8 mouse cellular contexts compared by ENCODE assay signal in genomic region chr17:24169317-24170065, GRCm38 (mm10). TPM values are rescaled to one million over a fixed set of nuclear protein-coding genes. Genes with fewer than 3 reads are reported as not detected.
DNase-seq lines count a peak whose midpoint lies in the region; ATAC-seq and TF ChIP-seq lines count a peak whose summit lies in the region.

Gene Atp6v0c (minus strand): TSS chr17:24169702.

- H3K9ac ChIP-seq in CH12.LX (ENCODE audit: insufficient read depth, low read depth) = peak within 1 kb of the TSS; percentile 83
- H3K9ac ChIP-seq in forebrain, embryonic 12.5 days = peak within 1 kb of the TSS; percentile 89
- peak within 1 kb of the TSS; percentile 86 for H3K9ac ChIP-seq in heart, postnatal 0 days (replicated peaks; ENCODE audit: low read depth, low read length)
- H3K9ac ChIP-seq in liver, embryonic 16.5 days (ENCODE audit: low read depth, low read length) = peak within 1 kb of the TSS; percentile 95
- peak within 1 kb of the TSS; percentile 96 for H3K9ac ChIP-seq in neural tube, embryonic 13.5 days

- in situ Hi-C loops in CH12.LX (cut with MboI; ENCODE audit: low pct_ligation_motif_present, low pct_unique_long_range_greater_than_20kb, low sequenced_read_pairs) = loop anchor here (5.0 kb wide), 1 partner anchor 128 kb away; no protein-coding TSS in a partner anchor

- ATAC-seq in forebrain, embryonic 12.5 days (ENCODE audit: low FRiP score) = peak; percentile 93
- ATAC-seq in heart, postnatal 0 days (ENCODE audit: insufficient read depth, low read depth) = peak; percentile 89
- ATAC-seq in liver, embryonic 16.5 days (ENCODE audit: low read depth) = peak; percentile 87
- ATAC-seq in neural tube, embryonic 13.5 days (ENCODE audit: low read depth) = peak; percentile 89

- H3K4me2 ChIP-seq in CH12.LX (ENCODE audit: insufficient read depth, low read depth, poor library complexity, severe bottlenecking) = peak within 1 kb of the TSS; percentile 75
- H3K4me2 ChIP-seq in forebrain, embryonic 12.5 days = peak within 1 kb of the TSS; percentile 92
- H3K4me2 ChIP-seq in heart, postnatal 0 days (ENCODE audit: low read depth, low read length) = peak within 1 kb of the TSS; percentile 86
- H3K4me2 ChIP-seq in liver, embryonic 16.5 days (ENCODE audit: low read depth, low read length) = peak within 1 kb of the TSS; percentile 76
- peak within 1 kb of the TSS; percentile 91 for H3K4me2 ChIP-seq in neural tube, embryonic 13.5 days

- dilution Hi-C loops in CH12.LX (cut with MboI; ENCODE audit: extremely low pct_ligation_motif_present, extremely low pct_unique_long_range_greater_than_20kb, low sequenced_read_pairs) = no loop called here

- peak within 1 kb of the TSS; percentile 87 for H3K27ac ChIP-seq in CH12.LX (ENCODE audit: insufficient read depth, low read depth)
- peak within 1 kb of the TSS; percentile 96 for H3K27ac ChIP-seq in forebrain, embryonic 12.5 days
- peak within 1 kb of the TSS; percentile 96 for H3K27ac ChIP-seq in heart, postnatal 0 days (ENCODE audit: low read depth)
- peak within 1 kb of the TSS; percentile 96 for H3K27ac ChIP-seq in liver, embryonic 16.5 days (ENCODE audit: low read length)
- peak within 1 kb of the TSS; percentile 99 for H3K27ac ChIP-seq in neural tube, embryonic 13.5 days (replicated peaks)
- H3K27ac ChIP-seq in testis, adult 2 months (ENCODE audit: control insufficient read depth, insufficient read depth, low read depth, low read length) = peak within 1 kb of the TSS; percentile 99

- peaks cover 17 to 59% of the 10 kb centered on the region in 2 experiments for H3K4me1 ChIP-seq in CH12.LX (ENCODE audit: control insufficient read depth in 1 of 2, insufficient read depth in 2 of 2)
- peaks cover 24% of the 10 kb centered on the region for H3K4me1 ChIP-seq in forebrain, embryonic 12.5 days
- peaks cover 18% of the 10 kb centered on the region for H3K4me1 ChIP-seq in heart, postnatal 0 days (ENCODE audit: control insufficient read depth, insufficient read depth)
- peaks cover 33% of the 10 kb centered on the region for H3K4me1 ChIP-seq in liver, embryonic 16.5 days (ENCODE audit: control insufficient read depth, low read depth, low read length)
- H3K4me1 ChIP-seq in neural tube, embryonic 13.5 days (replicated peaks) = peaks cover 47% of the 10 kb centered on the region
- peaks cover 21% of the 10 kb centered on the region for H3K4me1 ChIP-seq in testis, adult 2 months (ENCODE audit: control insufficient read depth, insufficient read depth, low read length)

- TF ChIP-seq CTCF in CH12.LX (conservative IDR thresholded peaks at IDR 0.05 in 1 of 2, IDR thresholded peaks at IDR 0.05 in 1 of 2; ENCODE audit: low read depth in 2 of 2, low read length in 2 of 2) = no peak
- no peak for TF ChIP-seq CTCF in heart, postnatal 0 days (IDR thresholded peaks at IDR 0.05; ENCODE audit: low read depth)
- no peak for TF ChIP-seq CTCF in testis, adult 2 months (IDR thresholded peaks at IDR 0.05; ENCODE audit: control insufficient read depth, insufficient read depth, insufficient replicate concordance, low read depth, low read length)

- peak within 1 kb of the TSS; percentile 78 to 96 (median 84) for H3K4me3 ChIP-seq in CH12.LX (replicated peaks in 1 of 3; ENCODE audit: low read depth in 2 of 3, low read length in 2 of 3, poor library complexity in 1 of 3)
- peak within 1 kb of the TSS; percentile 93 for H3K4me3 ChIP-seq in forebrain, embryonic 12.5 days (replicated peaks)
- H3K4me3 ChIP-seq in heart, postnatal 0 days (ENCODE audit: low read depth, low read length) = peak within 1 kb of the TSS; percentile 75
- peak within 1 kb of the TSS; percentile 95 for H3K4me3 ChIP-seq in liver, embryonic 16.5 days (ENCODE audit: low read depth, low read length)
- H3K4me3 ChIP-seq in neural tube, embryonic 13.5 days = peak within 1 kb of the TSS; percentile 96
- peak within 1 kb of the TSS; percentile 95 for H3K4me3 ChIP-seq in testis, adult 2 months (ENCODE audit: control insufficient read depth, low read depth, low read length)

- no peaks in the 10 kb centered on the region for H3K27me3 ChIP-seq in CH12.LX (replicated peaks)
- H3K27me3 ChIP-seq in forebrain, embryonic 12.5 days = 0 out of 2 replicates have a peak, but pooled peaks cover 4% of the 10 kb centered on the region
- no peaks in the 10 kb centered on the region for H3K27me3 ChIP-seq in heart, postnatal 0 days (ENCODE audit: control insufficient read depth, insufficient read depth, low read length)
- no peaks in the 10 kb centered on the region for H3K27me3 ChIP-seq in liver, embryonic 16.5 days (ENCODE audit: control insufficient read depth, insufficient read depth, low read depth, low read length)
- no peaks in the 10 kb centered on the region for H3K27me3 ChIP-seq in neural tube, embryonic 13.5 days
- no peaks in the 10 kb centered on the region for H3K27me3 ChIP-seq in testis, adult 2 months (ENCODE audit: control insufficient read depth, insufficient read depth, low read length)

- under 1% methylated on average over 56 of the region's 58 CpGs for WGBS in forebrain, embryonic 12.5 days
- under 1% methylated on average over 56 of the region's 58 CpGs for WGBS in heart, postnatal 0 days
- under 1% methylated on average over 58 of the region's 58 CpGs for WGBS in liver, embryonic 16.5 days (ENCODE audit: insufficient replicate concordance)
- under 1% methylated on average over 58 of the region's 58 CpGs for WGBS in neural tube, embryonic 13.5 days

- TF ChIP-seq EP300 in CH12.LX (IDR thresholded peaks at IDR 0.05; ENCODE audit: low read length) = no peak
- peak; percentile 76 for TF ChIP-seq EP300 in heart, postnatal 0 days (IDR thresholded peaks at IDR 0.05; ENCODE audit: low read depth)

- peaks cover 25 to 32% of the 10 kb centered on the region in 2 experiments for H3K36me3 ChIP-seq in CH12.LX (replicated peaks in 1 of 2; ENCODE audit: control insufficient read depth in 1 of 2, insufficient read depth in 1 of 2, low read length in 1 of 2)
- H3K36me3 ChIP-seq in forebrain, embryonic 12.5 days (replicated peaks) = peaks cover 25% of the 10 kb centered on the region
- peaks cover 15% of the 10 kb centered on the region for H3K36me3 ChIP-seq in heart, postnatal 0 days (replicated peaks; ENCODE audit: control insufficient read depth, insufficient read depth, low read length)
- H3K36me3 ChIP-seq in liver, embryonic 16.5 days (ENCODE audit: control insufficient read depth, insufficient read depth) = peaks cover 16% of the 10 kb centered on the region
- H3K36me3 ChIP-seq in neural tube, embryonic 13.5 days = peaks cover 27% of the 10 kb centered on the region
- H3K36me3 ChIP-seq in testis, adult 2 months (ENCODE audit: control insufficient read depth, insufficient read depth, low read length) = no peaks in the 10 kb centered on the region; the same call in 1 of the 2 replicates

- peak; percentile 82 for TF ChIP-seq POLR2A in CH12.LX (IDR thresholded peaks at IDR 0.05; ENCODE audit: low read depth, low read length)
- TF ChIP-seq POLR2A in testis, adult 2 months (IDR thresholded peaks at IDR 0.05; ENCODE audit: control insufficient read depth, low read depth, low read length) = peak; percentile 91

- peak; percentile 93 for DNase-seq in CH12.LX (ENCODE audit: extremely low read depth)
- DNase-seq in c-Kit-positive CD71-positive TER-119-negative erythroid progenitor cells, embryonic 14.5 days (ENCODE audit: low read depth) = peak; percentile 91
- peak; percentile 94 for DNase-seq in heart, postnatal 0 days (ENCODE audit: low spot score)
- peak; percentile 97 to 98 for DNase-seq in kidney, postnatal 4 days

- no peaks in the 10 kb centered on the region for H3K9me3 ChIP-seq in CH12.LX (replicated peaks; ENCODE audit: low read length)
- H3K9me3 ChIP-seq in forebrain, embryonic 12.5 days = no peaks in the 10 kb centered on the region
- H3K9me3 ChIP-seq in heart, postnatal 0 days (replicated peaks; ENCODE audit: control insufficient read depth, low read length) = no peaks in the 10 kb centered on the region
- H3K9me3 ChIP-seq in liver, embryonic 16.5 days (replicated peaks; ENCODE audit: control insufficient read depth, low read length) = no peaks in the 10 kb centered on the region
- no peaks in the 10 kb centered on the region for H3K9me3 ChIP-seq in neural tube, embryonic 13.5 days

- no peak for TF ChIP-seq RAD21 in CH12.LX (IDR thresholded peaks at IDR 0.05; ENCODE audit: low read depth, low read length)

- H3K79me2 ChIP-seq in CH12.LX (replicated peaks; ENCODE audit: control insufficient read depth, extremely low read depth, insufficient read depth, poor library complexity, severe bottlenecking) = peaks cover 26% of the 10 kb centered on the region

TF ChIP-seq in CH12.LX, 34 proteins besides CTCF, POLR2A, EP300 and RAD21 (continues in another document):
- TF ChIP-seq BHLHE40 (IDR thresholded peaks at IDR 0.05; ENCODE audit: low read depth, low read length) = no peak
- TF ChIP-seq MAX (IDR thresholded peaks at IDR 0.05; ENCODE audit: low read length) = peak; percentile 39; the same call in 1 of the 2 replicates
- TF ChIP-seq CHD2 (IDR thresholded peaks at IDR 0.05; ENCODE audit: low read length) = no peak
- peak; percentile 91 for TF ChIP-seq NRF1 (IDR thresholded peaks at IDR 0.05; ENCODE audit: low read depth, low read length)
- TF ChIP-seq MAZ (IDR thresholded peaks at IDR 0.05; ENCODE audit: low read depth, low read length) = peak; percentile 30; the same call in 1 of the 2 replicates
- peak; percentile 76 for TF ChIP-seq USF2 (conservative IDR thresholded peaks at IDR 0.05; ENCODE audit: low read depth, low read length)
- no peak for TF ChIP-seq JUND (conservative IDR thresholded peaks at IDR 0.05; ENCODE audit: low read depth, low read length)
- TF ChIP-seq ZNF384 (IDR thresholded peaks at IDR 0.05; ENCODE audit: low read depth, low read length) = no peak
- no peak for TF ChIP-seq RCOR1 (conservative IDR thresholded peaks at IDR 0.05; ENCODE audit: low read depth, low read length)
- TF ChIP-seq MAFK (IDR thresholded peaks at IDR 0.05; ENCODE audit: insufficient replicate concordance, low read length) = no peak
- no peak for TF ChIP-seq POLR2AphosphoS2 (IDR thresholded peaks at IDR 0.05; ENCODE audit: low read depth, low read length)
- peak; percentile 67 for TF ChIP-seq MXI1 (IDR thresholded peaks at IDR 0.05; ENCODE audit: low read depth, low read length)
- TF ChIP-seq ZC3H11A (IDR thresholded peaks at IDR 0.05; ENCODE audit: low read depth, low read length) = no peak

RNA-seq across cellular contexts. Expression of gene Atp6v0c, which starts in this region (rescaled TPM):
- total RNA-seq in CH12.LX (2012; rRNA removed) (79.4 and 83.2 TPM in 2 replicates), CH12.LX (2014; rRNA removed) (41.8 and 49.1 TPM in 2 replicates)
- 317 and 407 TPM in 2 replicates for polyA plus RNA-seq in CH12.LX (2012; ENCODE audit: insufficient read length, low read depth)
- 461 and 463 TPM in 2 replicates for polyA plus RNA-seq in forebrain, embryonic 12.5 days (2016; fragmentation: Nextera tagmentation; extraction: Ambion mirVana)
- 238 and 355 TPM in 2 replicates for total RNA-seq in heart, postnatal 0 days (2014; rRNA removed; ENCODE audit: low replicate concordance)
- 552 and 570 TPM in 2 replicates for polyA plus RNA-seq in heart, postnatal 0 days (2015; fragmentation: Nextera tagmentation; extraction: Ambion mirVana)
- 352 and 382 TPM in 2 replicates for polyA plus RNA-seq in liver, embryonic 16.5 days (2015; fragmentation: Nextera tagmentation; extraction: Ambion mirVana)
- 947 and 1,089 TPM in 2 replicates for polyA plus RNA-seq in neural tube, embryonic 13.5 days (2015; fragmentation: Nextera tagmentation; extraction: Ambion mirVana)
- 329 and 345 TPM in 2 replicates for polyA plus RNA-seq in testis, adult 2 months (2012; rRNA removed)

Comparison
In these comparisons a context has a peak if more than half of its experiments do, and no peak if none do; other contexts are left out.
1. Peak in every context shown above with its lines: DNase-seq, ATAC-seq, H3K4me3 ChIP-seq and H3K27ac ChIP-seq.